Mouse (Mus musculus): Measurements from ENCODE around the gene Pask.

DNA sequence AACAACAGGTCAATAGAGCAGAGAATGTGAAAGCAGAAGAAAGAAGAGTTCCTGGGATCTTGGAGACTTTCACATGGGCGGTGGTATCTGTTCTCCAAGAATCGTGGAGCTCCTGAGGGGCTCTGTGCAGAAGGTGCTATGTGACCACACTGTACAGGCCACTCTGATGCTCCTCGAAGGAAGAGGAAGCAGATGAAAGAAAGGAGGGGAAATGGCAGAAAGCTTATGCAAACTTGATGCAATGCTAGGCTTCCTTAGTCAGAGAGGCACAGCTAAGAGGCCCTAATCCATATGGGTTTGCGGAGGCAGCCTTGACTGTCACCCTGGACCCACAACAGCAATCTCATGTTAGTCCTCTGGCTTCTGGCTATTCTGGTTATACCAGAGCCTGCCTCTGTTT lies 52.3 kb downstream of the Pask start:
- TF ChIP-seq CTCF (IDR thresholded peaks at IDR 0.05; ENCODE audit: low read depth, low read length) (no peak), POLR2A (IDR thresholded peaks at IDR 0.05; ENCODE audit: insufficient read depth, low read length) (no peak), EP300 (IDR thresholded peaks at IDR 0.05; ENCODE audit: insufficient read depth, low read depth, low read length) (no peak)

All from ES-Bruce4 (cell line).